Mouse (Mus musculus) ES-Bruce4 (cell line): Measurements from ENCODE around the gene Agt.

Source experiments
- CTCF ChIP-seq: IDR thresholded peaks from one replicate; pipeline ENCODE4 v1.8.1; 2011; ENCODE audit warnings: low read depth, low read length
- EP300 ChIP-seq: IDR thresholded peaks from 2 replicates; pipeline ENCODE4 v1.6.1; 2011; ENCODE audit warnings: low read depth, low read length; ENCODE audit not compliant: insufficient read depth
- POLR2A ChIP-seq: IDR thresholded peaks from one replicate; pipeline ENCODE4 v1.8.1; 2011; ENCODE audit warnings: low read length; ENCODE audit not compliant: insufficient read depth

DNA sequence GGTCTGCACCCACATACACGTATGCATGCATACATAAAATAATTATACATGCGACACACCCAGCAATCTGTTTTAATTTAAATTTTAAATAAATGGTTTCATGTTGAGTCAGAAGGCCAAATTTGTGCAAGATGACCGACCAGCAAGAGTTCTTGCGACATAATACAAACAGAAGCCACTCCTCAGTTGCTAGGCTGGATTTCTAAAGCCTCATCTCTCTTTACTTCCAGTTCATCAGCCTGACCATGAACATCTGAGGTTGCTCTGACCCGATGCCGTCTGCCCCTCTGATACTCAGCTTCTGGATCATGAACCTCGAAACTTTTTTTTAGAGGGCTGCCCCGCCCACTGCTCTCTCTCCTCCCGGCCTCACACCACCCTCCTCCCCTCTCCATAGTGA is 48.7 kb upstream of the Agt start:
- no peak for TF ChIP-seq EP300
- no peak for TF ChIP-seq CTCF
- TF ChIP-seq POLR2A, result no peak
